Mouse (Mus musculus) adrenal gland, postnatal 4 days (tissue): ENCODE measurements at regions not wholly inside any gene's neighbourhood (a gene's known extent, or its start where the extent isn't known, plus 50 kb on each side); places are given as distances from the start of the nearest gene placed in this dataset.

Experiments
- DNase-seq, 2 experiments: peaks; one replicate each; pipeline ENCODE4 v3.0.0; 2021 to 2022; ENCODE audit warnings: low spot score in 2 of 2, mixed read lengths in 2 of 2

DNA sequence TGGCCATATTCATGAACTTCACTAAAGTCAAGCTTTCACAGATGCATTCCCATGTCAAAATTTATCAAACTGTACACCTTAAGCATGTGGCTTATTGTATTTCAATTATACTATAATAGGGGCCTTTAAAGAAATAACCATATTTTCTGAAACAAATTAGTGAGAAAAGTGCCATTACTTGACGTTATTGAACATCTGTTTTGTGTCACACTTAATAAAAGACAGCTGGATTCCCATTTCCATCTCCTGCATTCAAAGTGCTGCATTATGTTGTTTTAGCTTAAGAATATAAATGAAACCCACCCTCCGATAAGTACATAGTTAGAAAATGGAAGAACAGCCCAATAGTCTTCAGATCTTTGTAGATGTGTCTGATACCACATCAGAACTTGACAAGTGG, 150.2 kb downstream of the Usp46 start:
- no peak for DNase-seq

DNA sequence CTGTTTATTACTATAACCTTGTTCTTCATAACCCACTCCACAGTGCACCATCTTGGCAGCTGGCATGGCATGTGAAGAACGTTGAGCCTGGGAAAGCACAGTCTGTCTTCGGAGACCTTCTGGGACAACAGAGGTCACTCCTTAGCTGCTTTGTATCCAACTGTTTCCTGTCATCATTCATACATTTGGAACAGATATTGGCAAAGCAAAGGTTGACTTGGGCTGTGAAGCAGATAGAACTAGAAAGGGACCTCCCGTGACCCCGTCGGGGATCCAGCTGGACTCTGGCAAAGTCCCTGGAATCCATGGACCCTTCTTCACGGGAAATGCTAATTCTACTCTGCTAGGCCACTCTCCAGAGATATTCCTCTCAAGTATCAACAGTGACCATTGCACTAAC, 148.3 kb downstream of the Usp46 start:
- no peak for DNase-seq

DNA sequence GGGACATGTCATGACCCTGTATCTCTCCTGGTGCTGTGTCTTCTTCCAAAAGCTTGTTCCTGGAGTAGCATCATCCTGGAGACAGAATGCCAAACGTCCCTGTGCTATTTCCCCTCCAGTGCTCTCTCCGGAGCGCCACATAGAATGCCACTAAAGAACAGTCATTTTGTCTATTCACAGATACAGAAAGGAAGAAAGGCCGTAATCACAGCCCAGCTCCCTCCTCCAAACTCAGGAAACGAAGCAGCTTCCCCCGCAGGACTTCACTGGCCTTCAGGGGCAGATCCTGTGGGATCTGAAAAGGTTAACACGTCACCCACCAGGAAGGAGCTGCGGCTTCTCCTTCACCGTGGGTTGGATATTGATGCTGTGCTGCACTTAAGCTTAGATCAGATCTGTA, 140.7 kb downstream of the Usp46 start:
- DNase-seq: no peak

DNA sequence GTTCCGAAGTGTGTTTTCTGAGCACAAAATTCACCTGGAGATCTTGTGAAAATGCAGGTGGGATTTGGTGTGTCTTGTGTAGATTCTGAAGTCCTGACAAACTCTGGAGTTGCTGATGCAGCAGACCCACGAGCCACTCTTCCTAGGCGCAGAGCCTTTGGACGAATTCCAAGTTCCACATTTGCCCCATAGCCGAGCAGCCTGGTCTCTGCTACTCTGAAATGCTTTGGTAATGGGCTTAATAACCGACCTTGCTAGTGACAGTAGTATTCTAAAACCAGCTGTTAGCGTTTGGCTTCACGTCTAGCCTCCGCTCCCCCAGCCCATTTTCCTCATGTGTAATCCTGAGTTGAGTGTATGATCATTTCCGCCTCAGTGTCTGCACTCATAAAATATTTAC, 139.5 kb downstream of the Usp46 start:
- no peak for DNase-seq

DNA sequence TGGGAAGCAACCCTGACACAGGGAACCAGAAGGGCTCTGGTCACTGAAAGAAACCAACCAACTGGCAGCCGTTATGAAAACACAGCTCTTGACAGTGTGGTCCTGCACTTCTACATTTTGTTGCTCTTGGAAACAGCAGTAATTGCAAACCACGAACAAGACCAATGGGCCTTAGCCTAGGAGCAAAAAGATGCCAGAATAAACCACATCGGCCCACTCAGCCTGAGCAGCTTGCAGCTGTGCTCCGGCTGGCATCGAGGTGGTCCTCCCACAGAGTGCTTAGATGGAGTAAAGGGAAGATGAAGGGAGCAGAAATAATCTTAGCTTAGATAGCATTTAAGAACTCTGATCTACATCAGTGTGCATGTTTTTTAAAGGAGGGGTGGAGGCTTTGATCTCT, 138.0 kb downstream of the Usp46 start:
- DNase-seq: no peak

DNA sequence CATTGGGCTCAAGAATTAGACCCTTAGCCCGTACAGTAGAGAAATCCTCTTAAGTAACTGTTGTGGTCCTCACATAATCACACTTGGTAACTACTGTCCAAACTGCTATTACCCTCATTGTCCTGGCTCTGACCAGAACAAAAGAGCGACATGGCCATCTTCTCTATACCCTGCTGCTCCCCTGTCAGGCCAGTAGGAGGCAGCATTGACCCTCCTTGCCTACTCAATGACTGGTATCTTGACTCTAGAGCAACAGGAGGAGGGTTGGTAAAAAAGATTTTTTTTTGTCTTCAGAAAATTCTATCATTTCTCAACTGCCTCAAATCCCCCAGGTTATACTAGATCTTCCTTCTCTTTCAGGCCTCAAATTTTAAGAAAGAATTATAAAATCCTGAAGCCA, 130.4 kb downstream of the Usp46 start:
- no peak for DNase-seq

DNA sequence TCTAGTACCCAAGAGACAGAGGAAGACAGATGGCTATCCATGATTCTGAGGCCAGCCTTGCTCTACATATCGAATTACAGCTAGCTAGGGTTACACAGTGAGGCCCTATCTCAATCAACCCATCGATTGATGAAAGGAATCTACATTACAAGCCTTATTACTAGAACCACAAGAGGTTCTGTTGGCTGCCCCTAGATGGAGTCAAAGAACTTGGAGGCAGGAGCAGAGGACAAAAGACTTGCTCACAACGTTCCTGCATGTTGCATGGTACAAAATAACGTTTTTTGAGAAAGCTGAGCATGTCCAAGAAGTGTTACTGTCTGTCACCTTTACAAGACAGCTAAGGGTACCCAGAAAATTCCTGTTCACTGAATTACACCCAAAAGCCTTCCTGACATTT, 129.8 kb downstream of the Usp46 start:
- DNase-seq: no peak

DNA sequence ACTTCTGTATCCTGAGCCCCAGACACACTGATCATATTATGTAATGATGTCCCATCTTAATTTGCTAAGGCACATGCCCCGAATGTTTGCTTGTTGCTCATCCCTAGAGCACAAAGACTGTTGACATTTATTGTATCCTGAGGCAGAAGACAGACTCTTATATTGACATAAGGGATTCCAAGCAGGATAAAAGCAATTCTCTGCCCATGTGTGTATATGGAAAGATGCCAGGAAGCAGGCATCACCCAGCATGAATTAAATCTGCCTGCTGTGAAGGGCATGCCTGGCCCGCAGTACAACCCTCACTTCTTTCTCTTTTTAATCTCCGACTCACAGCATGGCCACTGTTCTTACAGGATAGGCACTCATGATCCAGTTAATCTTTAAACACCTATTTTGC, 125.3 kb downstream of the Usp46 start:
- DNase-seq: no peak

DNA sequence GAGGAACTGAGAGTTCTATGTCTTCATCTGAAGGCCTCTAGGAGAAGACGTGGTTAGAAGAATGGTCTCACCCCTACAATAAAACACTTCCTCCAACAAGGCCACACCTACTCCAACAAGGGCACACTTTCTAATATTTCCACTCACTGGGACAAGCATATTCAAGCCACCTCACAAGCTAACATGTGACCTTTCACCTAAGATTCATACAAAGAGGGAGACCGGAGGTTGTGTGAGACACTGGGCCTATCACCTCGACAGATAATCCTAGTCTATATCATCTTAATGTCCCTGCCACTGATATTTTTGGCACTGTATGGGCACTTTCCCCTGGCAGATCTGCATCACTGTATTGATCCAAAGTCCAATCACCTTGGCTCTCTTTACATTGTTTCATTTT, 122.6 kb downstream of the Usp46 start:
- no peak for DNase-seq

DNA sequence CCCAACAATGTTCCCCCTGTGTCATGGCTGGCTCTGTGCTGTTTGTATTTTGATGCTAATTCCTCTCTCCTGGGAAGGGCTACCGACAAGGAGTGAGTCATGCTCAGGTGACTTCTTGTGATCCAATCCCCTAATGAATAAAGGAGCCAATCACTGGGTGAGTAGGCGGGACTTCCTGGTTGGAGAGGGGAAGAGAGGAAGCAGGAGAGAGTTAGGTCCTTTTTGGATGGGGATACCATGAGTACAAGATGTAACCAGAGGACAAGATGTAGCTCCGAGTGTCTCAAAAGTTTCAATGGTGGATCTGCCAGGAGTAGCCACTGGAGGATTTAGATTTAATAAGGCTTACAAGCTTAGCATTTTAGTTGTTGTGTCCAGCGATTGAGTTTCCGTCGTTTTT, 122.1 kb downstream of the Usp46 start:
- DNase-seq: no peak

DNA sequence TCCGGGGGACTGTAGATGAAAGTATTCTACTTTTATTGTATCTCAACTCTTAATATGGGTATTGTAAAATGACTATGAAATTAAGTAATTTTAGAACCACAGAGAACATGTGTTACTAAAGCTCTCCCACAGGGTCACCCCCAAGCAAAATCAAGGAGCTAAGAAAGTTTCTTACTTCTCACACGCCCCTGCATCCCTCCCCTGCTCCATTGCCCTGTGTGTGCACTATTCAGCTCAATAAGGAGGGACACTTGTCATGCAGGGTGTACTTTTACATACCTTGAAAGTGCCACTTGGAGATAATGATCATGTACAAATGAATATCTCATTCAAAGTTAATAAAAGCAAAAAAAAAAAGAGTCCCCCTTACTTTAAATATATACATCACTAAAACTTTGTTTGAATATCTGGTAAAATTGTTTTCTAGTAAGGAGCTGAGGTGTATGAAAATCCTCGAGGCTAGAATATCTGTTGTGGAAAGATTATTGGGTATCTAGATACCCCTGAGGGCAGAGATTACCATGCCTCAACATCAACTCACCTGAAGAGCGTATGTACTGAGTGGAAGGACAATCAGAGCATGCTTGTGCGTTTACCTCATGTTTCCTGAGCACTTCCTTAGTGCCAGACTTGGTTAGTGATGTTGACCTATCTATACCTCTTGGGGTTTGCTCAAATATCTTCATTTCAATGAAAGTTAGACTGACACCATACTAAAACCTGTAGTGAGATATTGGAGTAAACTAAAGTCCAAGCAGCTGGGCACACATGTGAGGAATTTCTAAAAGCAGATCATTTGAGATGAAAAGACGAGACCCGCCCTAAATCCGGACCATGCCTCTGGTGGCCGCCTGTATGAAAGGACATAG, 120.0 kb downstream of the Usp46 start:
- DNase-seq: no peak
